Mouse (Mus musculus) cerebellum, adult 2 months (tissue): ENCODE results near the gene Pmm2.

ENCODE experiments used
- CTCF ChIP-seq: fragments of 200-500 bp; IDR thresholded peaks from 2 replicates; pipeline ENCODE4 v1.5.1; 2011; ENCODE audit warnings: low read depth, mild to moderate bottlenecking, control low read depth, low read length, moderate library complexity, borderline replicate concordance; ENCODE audit not compliant: insufficient read depth
- POLR2A ChIP-seq: fragments of 200-500 bp; IDR thresholded peaks from 2 replicates; pipeline ENCODE4 v1.6.1; 2011; ENCODE audit warnings: low read length, control low read depth, borderline replicate concordance; ENCODE audit not compliant: insufficient read depth

DNA sequence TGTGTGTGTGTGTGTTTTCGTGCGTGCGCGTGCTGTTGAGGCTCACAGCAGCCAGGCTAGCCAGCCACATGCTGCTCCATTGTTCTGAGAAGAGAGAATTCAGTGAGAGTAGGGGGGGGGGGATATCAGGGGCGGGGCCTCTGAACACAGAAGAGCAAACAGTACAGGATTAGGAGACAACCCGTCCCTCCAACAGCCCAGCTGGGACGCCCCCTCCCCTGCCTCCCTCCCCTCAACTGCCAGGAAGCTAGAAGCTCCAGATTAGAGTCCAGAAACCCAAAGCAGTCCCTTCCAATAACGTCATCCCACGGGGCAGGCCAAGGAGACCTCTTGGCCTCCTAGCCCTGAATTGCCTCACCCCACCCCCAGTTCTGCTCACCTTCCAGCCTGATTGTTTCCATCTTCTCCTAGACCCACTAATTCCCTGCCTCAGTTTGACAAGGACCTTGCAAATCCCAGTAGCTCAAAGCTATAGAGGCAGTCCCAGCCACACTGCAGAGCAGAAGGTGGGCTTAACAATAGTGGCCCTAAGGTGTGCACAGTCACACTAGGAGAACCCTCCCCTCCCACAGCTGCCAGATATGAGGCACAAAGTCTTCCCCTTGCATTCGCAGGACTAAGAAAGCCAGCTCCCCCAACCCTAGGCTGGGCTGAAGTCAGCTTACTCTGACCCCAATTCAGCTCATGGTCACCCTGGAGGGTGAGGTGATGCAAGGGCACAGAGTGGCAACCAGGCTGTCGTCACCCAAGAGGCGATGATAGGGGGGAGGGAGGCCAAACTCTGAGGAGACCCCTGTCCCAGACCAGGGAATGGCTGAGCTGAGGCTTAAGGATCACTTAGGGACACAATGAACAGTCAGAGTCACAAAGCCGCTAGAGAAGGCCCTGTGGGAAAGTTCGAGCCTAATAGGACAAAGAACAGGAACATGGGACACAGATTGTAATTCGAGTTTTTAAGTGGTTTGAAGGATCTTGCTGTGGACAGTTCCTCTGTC lies 32.9 kb downstream of the Pmm2 start:
- TF ChIP-seq CTCF = no peak
- no peak for TF ChIP-seq POLR2A
